Mouse (Mus musculus) bone marrow, adult 2 months (tissue): ENCODE data around the gene Atg10. TPM values are rescaled to one million over a fixed set of nuclear protein-coding genes. Genes with fewer than 3 reads are reported as not detected.

Experiments
- H3K27ac ChIP-seq: fragments of 200-500 bp; 2 replicates; pipeline ENCODE4 v1.5.1; 2012; ENCODE audit warnings: low read depth, mild to moderate bottlenecking, control low read depth, inconsistent platforms, low read length; ENCODE audit not compliant: control insufficient read depth, poor library complexity, insufficient read depth
- H3K4me1 ChIP-seq: fragments of 200-500 bp; 2 replicates; pipeline ENCODE4 v1.6.1; 2011; ENCODE audit warnings: low read length; ENCODE audit not compliant: control insufficient read depth, insufficient read depth
- H3K4me3 ChIP-seq: fragments of 200-500 bp; replicated peaks from 2 replicates; pipeline ENCODE3; 2011; ENCODE audit warnings: mild to moderate bottlenecking, low read depth, low read length, control low read depth; ENCODE audit not compliant: control insufficient read depth
- CTCF ChIP-seq: fragments of 200-500 bp; IDR thresholded peaks from 2 replicates; pipeline ENCODE4 v1.5.1; 2011; ENCODE audit warnings: low read length, control low read depth; ENCODE audit not compliant: control insufficient read depth, insufficient read depth
- POLR2A ChIP-seq: fragments of 200-500 bp; IDR thresholded peaks from 2 replicates; pipeline ENCODE4 v1.6.1; 2011; ENCODE audit warnings: low read depth, mild to moderate bottlenecking, control low read depth, low read length, borderline replicate concordance; ENCODE audit not compliant: control insufficient read depth
- WGBS: fragments of 180-500 bp; shearing (Covaris S2); methylation state at CpG from one replicate; pipeline ENCODE4 v1.1.7; 2018; 5-methylcytosine and 5-hydroxymethylcytosine counted together
- polyA plus RNA-seq: library from polyadenylated mRNA; stranded (reverse); fragments of >200 nt; gene quantifications from 2 replicates; pipeline ENCODE4 v1.2.4, GENCODE M21; 2011; ENCODE audit warnings: low replicate concordance; ENCODE audit not compliant: missing spikeins, insufficient read depth, insufficient read length

The Atg10 gene
- polyA plus RNA-seq, 1 experiment = 3.5 TPM

- TF ChIP-seq CTCF (no peak), POLR2A (no peak)
- Histone ChIP-seq H3K4me1 (no peaks in the 10 kb centered on the region), H3K4me3 (no peak overlapping the region), H3K27ac (no peak overlapping the region)
- WGBS = 83% methylated on average over 4 of the region's 4 CpGs
Observed at GRCm38 (mm10) chr13:91118156-91118555, 105.6 kb downstream of the Atg10 start.

DNA sequence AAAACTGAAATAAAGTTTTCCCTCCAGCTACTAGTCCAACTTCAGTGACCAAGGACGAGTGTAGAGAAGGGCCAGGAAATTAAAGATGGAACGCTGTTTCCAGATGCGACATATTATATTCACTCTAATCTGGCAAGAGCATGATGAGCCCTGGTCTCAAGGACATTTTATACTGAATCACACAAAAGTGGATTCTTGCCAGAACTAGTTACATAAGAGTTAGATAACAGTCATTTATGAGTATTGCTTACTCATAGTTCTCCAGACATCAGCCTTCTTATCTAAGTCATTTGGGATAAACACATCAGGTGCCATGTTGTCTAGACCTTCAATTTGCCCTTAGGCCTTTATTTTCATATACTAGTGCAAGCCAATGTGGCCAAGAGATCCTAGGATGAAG lies 108.9 kb downstream of the Atg10 start:
- Histone ChIP-seq H3K4me3 (no peak overlapping the region), H3K27ac (no peak overlapping the region), H3K4me1 (no peaks in the 10 kb centered on the region)
- 82% methylated on average over 3 of the region's 3 CpGs for WGBS
- TF ChIP-seq POLR2A (no peak), CTCF (no peak)

DNA sequence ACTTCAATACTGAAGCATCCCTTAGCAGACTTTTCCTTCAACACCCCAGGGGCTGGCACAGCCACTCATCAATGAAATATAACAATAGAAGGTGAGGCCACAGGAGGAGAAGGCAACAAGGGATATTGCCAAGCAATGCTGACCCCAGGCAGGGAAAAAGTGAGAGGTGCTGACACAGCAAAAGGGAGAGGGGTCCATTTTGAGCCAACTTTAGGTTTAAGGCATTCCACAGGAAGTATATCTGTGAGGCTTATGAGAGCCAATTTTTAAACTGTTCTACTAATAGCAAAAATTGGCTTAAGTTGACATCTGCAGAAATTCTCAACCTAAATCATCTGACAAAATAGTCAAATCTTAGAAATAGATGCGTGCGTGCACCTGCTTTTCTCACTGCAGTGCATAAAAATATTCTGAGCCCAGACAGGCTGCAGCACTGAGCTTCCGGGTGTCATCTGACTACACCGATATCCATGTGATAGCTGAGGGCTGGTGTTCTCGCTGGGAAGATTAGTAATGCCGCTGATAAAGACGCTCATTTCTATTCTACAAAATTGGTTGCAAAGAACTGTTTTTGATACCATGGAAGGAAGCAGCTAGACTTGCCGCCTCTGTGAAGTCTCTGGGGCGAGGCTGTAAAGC lies 116.3 kb downstream of the Atg10 start:
- Histone ChIP-seq H3K4me1 (no peaks in the 10 kb centered on the region), H3K27ac (no peak overlapping the region), H3K4me3 (no peak overlapping the region)
- TF ChIP-seq CTCF = no peak
- TF ChIP-seq POLR2A = no peak
- 87% methylated on average over 9 of the region's 9 CpGs for WGBS

DNA sequence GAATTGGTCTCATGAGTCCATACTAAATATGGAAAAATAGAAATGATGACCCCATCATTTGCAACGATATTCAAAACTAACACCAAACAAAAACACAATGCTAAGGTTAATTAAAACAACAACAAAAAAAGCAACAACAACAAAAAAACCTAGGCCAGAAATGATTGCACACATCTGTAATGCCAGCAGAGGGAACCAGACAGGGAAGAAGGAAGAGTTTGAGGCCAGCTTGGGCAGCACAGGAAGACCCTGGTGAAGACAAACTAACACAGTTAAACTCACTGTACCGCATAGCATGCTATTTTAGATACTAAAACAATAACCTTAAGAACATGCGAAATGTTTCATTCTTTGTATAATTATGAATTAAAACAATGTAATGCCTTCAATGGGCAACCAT lies 121.5 kb downstream of the Atg10 start:
- no peak overlapping the region for H3K4me3 ChIP-seq
- H3K27ac ChIP-seq = no peak overlapping the region
- H3K4me1 ChIP-seq = no peaks in the 10 kb centered on the region
- 75% methylated on average over 3 of the region's 3 CpGs for WGBS
- no peak for TF ChIP-seq POLR2A
- no peak for TF ChIP-seq CTCF

DNA sequence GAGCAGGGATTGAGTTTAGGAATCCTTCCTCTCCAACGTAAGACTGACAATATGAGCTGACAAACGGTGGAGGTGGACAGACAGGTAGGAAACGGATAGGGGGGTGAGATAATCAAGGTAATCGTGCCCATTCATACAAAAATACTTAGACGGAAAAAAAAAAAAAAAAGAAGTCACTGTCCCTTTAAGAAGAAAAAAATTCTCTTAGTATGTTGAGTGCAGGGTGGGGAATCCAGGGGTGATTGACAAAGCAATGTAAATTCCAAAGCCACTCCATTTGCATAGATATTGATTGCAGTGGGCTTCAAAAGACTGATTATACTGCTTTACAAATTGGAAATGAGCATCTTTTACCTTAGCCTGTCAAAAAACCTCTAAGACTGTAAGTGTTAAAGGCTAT lies 123.4 kb downstream of the Atg10 start:
- H3K4me3 ChIP-seq = no peak overlapping the region
- WGBS = 65% methylated on average over 5 of the region's 5 CpGs
- TF ChIP-seq CTCF = no peak
- no peak for TF ChIP-seq POLR2A
- H3K4me1 ChIP-seq = no peaks in the 10 kb centered on the region
- H3K27ac ChIP-seq = no peak overlapping the region

DNA sequence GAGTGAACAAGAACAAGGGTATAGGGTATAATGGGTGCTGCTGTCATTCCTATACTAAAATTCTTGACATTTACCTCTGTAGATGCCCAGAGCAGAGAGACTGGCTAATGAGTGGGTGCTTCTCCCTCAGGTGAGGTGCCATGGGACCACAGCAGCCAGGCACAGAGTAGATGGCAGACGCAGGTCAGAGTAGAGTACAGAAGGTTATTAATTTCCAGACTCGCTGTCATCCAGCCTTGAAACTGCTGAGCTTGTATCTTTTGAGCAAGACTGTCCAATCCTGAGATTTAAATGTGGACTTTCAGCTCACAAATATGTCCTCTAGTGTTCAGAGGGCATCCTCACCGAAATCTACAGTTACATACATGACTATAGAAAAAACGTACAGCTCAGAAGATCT lies 128.9 kb downstream of the Atg10 start:
- 87% methylated on average over 4 of the region's 4 CpGs for WGBS
- H3K27ac ChIP-seq = no peak overlapping the region
- TF ChIP-seq POLR2A (no peak), CTCF (no peak)
- H3K4me3 ChIP-seq = no peak overlapping the region
- no peaks in the 10 kb centered on the region; the same call in 1 of the 2 replicates for H3K4me1 ChIP-seq

DNA sequence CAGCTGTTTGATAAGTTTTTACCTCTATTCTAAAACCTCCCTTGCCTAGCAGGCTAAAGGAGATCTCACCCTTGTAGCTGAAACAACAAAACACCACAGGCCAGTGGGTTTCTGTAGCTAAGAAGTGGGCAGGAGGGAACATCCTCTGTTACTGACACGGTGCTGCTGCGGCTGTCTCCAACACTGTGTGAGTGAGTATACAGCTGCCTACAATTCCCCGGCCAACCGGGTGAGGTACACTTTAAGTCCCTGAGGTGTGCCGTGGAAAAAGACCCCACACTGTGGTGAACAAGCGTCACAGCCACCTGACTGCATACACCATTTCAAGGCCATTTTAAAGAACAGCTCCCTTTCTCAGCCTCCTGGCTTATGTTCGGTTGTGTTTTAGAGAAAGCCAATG lies 129.6 kb downstream of the Atg10 start:
- WGBS = 14% methylated on average over 7 of the region's 7 CpGs
- Histone ChIP-seq H3K27ac (no peak overlapping the region), H3K4me1 (no peaks in the 10 kb centered on the region; the same call in 1 of the 2 replicates), H3K4me3 (no peak overlapping the region)
- TF ChIP-seq POLR2A (no peak), CTCF (no peak)

GRCm38 (mm10) chr13:91093610-91094009 lies 130.2 kb downstream of the Atg10 start:
- 3% methylated on average over 1 of the region's 1 CpGs for WGBS
- Histone ChIP-seq H3K27ac (no peak overlapping the region), H3K4me3 (no peak overlapping the region), H3K4me1 (no peaks in the 10 kb centered on the region; the same call in 1 of the 2 replicates)
- TF ChIP-seq POLR2A (no peak), CTCF (no peak)

GRCm38 (mm10) chr13:91093162-91093561 lies 130.6 kb downstream of the Atg10 start:
- 8% methylated on average over 6 of the region's 6 CpGs for WGBS
- TF ChIP-seq POLR2A (no peak), CTCF (no peak; the same call in 1 of the 2 replicates)
- Histone ChIP-seq H3K27ac (no peak overlapping the region), H3K4me1 (no peaks in the 10 kb centered on the region; the same call in 1 of the 2 replicates), H3K4me3 (no peak overlapping the region)
